Mouse (Mus musculus): ENCODE measurements around the gene Spint3.

DNA sequence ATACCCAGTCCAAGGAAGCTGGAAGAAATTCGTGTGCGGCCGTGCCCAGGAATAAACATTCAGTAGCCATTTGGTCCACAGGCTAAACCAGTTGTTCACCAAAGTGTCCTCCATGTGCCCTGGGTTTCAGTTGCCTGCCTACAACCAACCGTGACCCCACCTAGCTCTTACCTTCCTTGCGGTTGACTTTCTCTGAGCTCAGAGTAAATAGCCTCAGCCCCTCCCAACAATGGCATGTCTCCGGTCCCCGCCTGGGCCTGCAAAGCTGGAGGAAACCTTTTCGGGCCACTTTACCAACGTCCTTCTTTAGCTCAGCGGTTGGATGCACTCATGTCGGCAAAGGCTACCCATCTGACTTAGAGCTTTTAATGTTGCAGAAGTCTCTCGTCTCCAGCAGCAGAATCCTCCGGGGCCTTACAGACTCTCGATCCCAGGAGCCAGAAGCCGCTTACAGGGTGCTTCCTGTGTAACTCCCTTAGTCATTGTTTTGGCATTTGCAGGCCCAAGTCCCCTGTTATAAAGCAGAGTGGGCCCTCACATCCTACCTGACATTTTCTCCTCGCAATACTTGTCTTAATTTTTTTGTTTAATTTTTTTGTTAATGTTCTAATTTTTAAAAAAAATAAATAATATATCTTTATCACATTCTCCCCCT, 14.1 kb downstream of the Spint3 start:
- TF ChIP-seq CTCF (IDR thresholded peaks at IDR 0.05; ENCODE audit: control insufficient read depth, insufficient read depth, insufficient replicate concordance, low read depth, low read length) (no peak), POLR2A (IDR thresholded peaks at IDR 0.05; ENCODE audit: control insufficient read depth, low read depth, low read length) (no peak)
